Mouse (Mus musculus): ENCODE results near the gene Tnnt2.

The Tnnt2 gene

GRCm38 (mm10) chr1:135835716-135836483, at the start of gene Tnnt2:
TSS of gene Tnnt2 (plus strand) at chr1:135836354.
- DNase-seq (ENCODE audit: low read depth): no peak

GRCm38 (mm10) chr1:135787799-135788198, 48.4 kb upstream of the Tnnt2 start:
- peak; percentile 94 for DNase-seq (ENCODE audit: low read depth)

GRCm38 (mm10) chr1:135788708-135789107, 47.4 kb upstream of the Tnnt2 start:
- peak; percentile 78 for DNase-seq (ENCODE audit: low read depth)

GRCm38 (mm10) chr1:135789815-135790214, 46.3 kb upstream of the Tnnt2 start:
- DNase-seq (ENCODE audit: low read depth): peak; percentile 75

GRCm38 (mm10) chr1:135792143-135792939, 43.8 kb upstream of the Tnnt2 start:
- peak; percentile 60 for DNase-seq (ENCODE audit: low read depth)

- DNase-seq (ENCODE audit: low read depth): no peak
Observed at GRCm38 (mm10) chr1:135793370-135794215, 42.6 kb upstream of the Tnnt2 start.

GRCm38 (mm10) chr1:135794216-135795134, 41.7 kb upstream of the Tnnt2 start:
- no peak for DNase-seq (ENCODE audit: low read depth)

GRCm38 (mm10) chr1:135798492-135798891, 37.7 kb upstream of the Tnnt2 start:
- no peak for DNase-seq (ENCODE audit: low read depth)

- DNase-seq (ENCODE audit: low read depth): no peak
Observed at GRCm38 (mm10) chr1:135799109-135799627, 37.0 kb upstream of the Tnnt2 start.

- DNase-seq (ENCODE audit: low read depth): peak; percentile 52
Observed at GRCm38 (mm10) chr1:135800192-135800950, 35.8 kb upstream of the Tnnt2 start.

- no peak for DNase-seq (ENCODE audit: low read depth)
Observed at GRCm38 (mm10) chr1:135807546-135807945, 28.6 kb upstream of the Tnnt2 start.

- DNase-seq (ENCODE audit: low read depth): no peak
Observed at GRCm38 (mm10) chr1:135810180-135810579, 26.0 kb upstream of the Tnnt2 start.

- peak; percentile 86 for DNase-seq (ENCODE audit: low read depth)
Observed at GRCm38 (mm10) chr1:135811016-135811646, 25.0 kb upstream of the Tnnt2 start.

GRCm38 (mm10) chr1:135812205-135812604, 23.9 kb upstream of the Tnnt2 start:
- DNase-seq (ENCODE audit: low read depth): no peak

- DNase-seq (ENCODE audit: low read depth): no peak
Observed at GRCm38 (mm10) chr1:135812618-135813017, 23.5 kb upstream of the Tnnt2 start.

- no peak for DNase-seq (ENCODE audit: low read depth)
Observed at GRCm38 (mm10) chr1:135813071-135813470, 23.1 kb upstream of the Tnnt2 start.

GRCm38 (mm10) chr1:135813687-135814395, 22.3 kb upstream of the Tnnt2 start:
- no peak for DNase-seq (ENCODE audit: low read depth)

- no peak for DNase-seq (ENCODE audit: low read depth)
Observed at GRCm38 (mm10) chr1:135814531-135814930, 21.6 kb upstream of the Tnnt2 start.

- DNase-seq (ENCODE audit: low read depth): no peak
Observed at GRCm38 (mm10) chr1:135817595-135817994, 18.6 kb upstream of the Tnnt2 start.

Data from NIH3T3 (cell line).